In genomic region chr9:118618732-118619250, GRCm38 (mm10) we compare ENCODE assay signal across 21 mouse cellular contexts. TPM values are rescaled to one million over a fixed set of nuclear protein-coding genes. Genes with fewer than 3 reads are reported as not detected.
A peak's percentile ranks its signal among the peaks of the same experiment; 100 is the strongest.
DNase-seq lines count a peak whose midpoint lies in the region; TF ChIP-seq lines count a peak whose summit lies in the region.
"Had no signal": no experiment of that assay in that cellular context is flagged by ENCODE, and none has a peak within 500 bp of the region (broad histone marks: within the 10 kb centered on the region; RNA-seq: fewer than 3 reads in every experiment).

No protein-coding gene starts in this region.

- H3K36me3 ChIP-seq in spleen, adult 2 months (ENCODE audit: control insufficient read depth, insufficient read depth, low read length) = no peaks in the 10 kb centered on the region
- H3K36me3 ChIP-seq: embryonic facial prominence, embryonic 10.5 days; G1E; heart, embryonic 10.5 days; heart, embryonic 15.5 days; hindbrain, embryonic 15.5 days had no signal

- peak overlapping the region; percentile 24; the same call in 1 of the 2 replicates for H3K27ac ChIP-seq in spleen, adult 2 months (ENCODE audit: insufficient read depth, low read length)
- H3K27ac ChIP-seq: embryonic facial prominence, embryonic 10.5 days; forebrain, embryonic 13.5 days; heart, embryonic 10.5 days; heart, embryonic 15.5 days; hindbrain, embryonic 15.5 days had no signal

- intact Hi-C loops in heart, postnatal 25 days (cut with DNase I) = no loop called here

- DNase-seq in adrenal gland, postnatal 25 days = peak; percentile 20
- DNase-seq in adrenal gland, postnatal 14 days = no peak
- DNase-seq in heart, adult 8-10 months (ENCODE audit: low spot score) = peak; percentile 42
- DNase-seq in heart, postnatal 25 days (ENCODE audit: low spot score) = no peak
- DNase-seq in kidney, postnatal 25 days = peak; percentile 46 to 60
- no peak for DNase-seq in kidney, adult 8-10 months
- DNase-seq in spleen, adult 2 months (ENCODE audit: low read depth in 1 of 2, low spot score in 2 of 2) = no peak
- no peak for DNase-seq in spleen, postnatal 10 days (ENCODE audit: low spot score in 2 of 2)
- DNase-seq: adrenal gland, postnatal 10 days; B cell, adult 2 months; cerebellum, adult 2 months; cerebellum, postnatal 10 days; forebrain, postnatal 0 days; gastrocnemius, postnatal 14 days; heart, postnatal 14 days had no signal

- 51% methylated on average over 3 of the region's 3 CpGs for WGBS in spleen, adult 2 months

- H3K4me1 ChIP-seq in spleen, adult 2 months (ENCODE audit: control insufficient read depth, insufficient read depth, insufficient read length) = peaks cover 2% of the 10 kb centered on the region; the same call in 1 of the 2 replicates
- H3K4me1 ChIP-seq: forebrain, embryonic 13.5 days; hindbrain, embryonic 15.5 days had no signal

- TF ChIP-seq CTCF in spleen, adult 2 months (IDR thresholded peaks at IDR 0.05; ENCODE audit: extremely low read depth, insufficient read depth, insufficient read length, insufficient replicate concordance) = no peak

- no peaks in the 10 kb centered on the region for H3K27me3 ChIP-seq in spleen, adult 2 months (ENCODE audit: control insufficient read depth, insufficient read depth, low read length)
- H3K27me3 ChIP-seq: forebrain, embryonic 13.5 days; heart, embryonic 15.5 days; hindbrain, embryonic 15.5 days had no signal

- TF ChIP-seq POLR2A in spleen, adult 2 months (IDR thresholded peaks at IDR 0.05; ENCODE audit: low read depth, low read length) = no peak

- no peak overlapping the region for H3K4me3 ChIP-seq in spleen, adult 2 months (ENCODE audit: extremely low read depth, insufficient read depth, insufficient read length)
- H3K4me3 ChIP-seq: embryonic facial prominence, embryonic 10.5 days; forebrain, embryonic 13.5 days; heart, embryonic 10.5 days; heart, embryonic 15.5 days; hindbrain, embryonic 15.5 days had no signal

RNA-seq across cellular contexts. Expression of gene Itga9, which starts 12.3 kb away (rescaled TPM):
- total RNA-seq in adrenal gland, postnatal 25 days (2021) = 70.2 and 81.0 TPM in 2 replicates
- total RNA-seq in adrenal gland, postnatal 14 days (2021) = 41.5 and 44.2 TPM in 2 replicates
- total RNA-seq in heart, adult 8-10 months (2022) = 10 to 100 TPM; 24.9 to 42.6 (median 36.7) TPM
- 10 to 100 TPM; 65.5 to 72.7 TPM for total RNA-seq in heart, postnatal 25 days (2021)
- polyA plus RNA-seq in spleen, adult 2 months (2012; rRNA removed) = 11.8 and 18.1 TPM in 2 replicates
- polyA plus RNA-seq: G1E had no signal

Comparison
In these comparisons a context has a peak if more than half of its experiments do, and no peak if none do; other contexts are left out.
1. DNase-seq: peak in adrenal gland, postnatal 25 days (single experiment), heart, adult 8-10 months (single experiment) and kidney, postnatal 25 days (2 of 2); none in adrenal gland, postnatal 14 days (single experiment), heart, postnatal 25 days (single experiment), kidney, adult 8-10 months (0 of 2), spleen, adult 2 months (0 of 2) and spleen, postnatal 10 days (0 of 2).